Mouse (Mus musculus): ENCODE data around the gene Fam129b.

DNA sequence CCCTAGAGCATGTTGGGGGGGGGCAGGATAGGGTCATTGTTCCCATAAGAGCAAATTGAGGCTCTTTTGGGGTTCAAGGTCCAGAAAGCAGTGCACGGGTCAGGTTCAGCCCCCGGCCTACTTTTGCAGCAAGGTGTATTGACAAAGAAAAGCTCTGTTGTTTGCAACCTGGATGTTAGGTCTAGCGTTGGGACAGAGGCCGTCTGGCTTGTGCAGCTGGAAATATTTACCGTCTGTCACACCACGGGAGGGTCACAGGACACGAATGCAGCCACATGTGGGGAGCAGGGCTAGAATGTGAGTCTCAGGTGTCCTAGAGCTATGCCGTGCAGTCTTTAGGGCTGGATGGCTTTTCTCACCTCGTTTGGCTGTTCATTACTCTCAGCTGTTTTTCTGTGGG is 42.5 kb downstream of the Fam129b start:
- no peak for TF ChIP-seq POLR2A (IDR thresholded peaks at IDR 0.05; ENCODE audit: low read depth, low read length)
- no peak for TF ChIP-seq CTCF (conservative IDR thresholded peaks at IDR 0.05; ENCODE audit: insufficient read depth, insufficient read length, low read depth, low read length)

Measured in kidney, adult 2 months (tissue).